Mouse (Mus musculus): ENCODE results near the gene Ppp1r37.

- TF ChIP-seq CTCF (IDR thresholded peaks at IDR 0.05; ENCODE audit: insufficient read depth, low read length): no peak
- peak; percentile 58 for TF ChIP-seq POLR2A (IDR thresholded peaks at IDR 0.05; ENCODE audit: borderline replicate concordance, extremely low read depth, low read depth, low read length)
Measured at GRCm38 (mm10) chr7:19561765-19562642, 872 bp downstream of the Ppp1r37 start.

Measured in lung, adult 2 months (tissue).